ENCODE assay signal across 8 mouse cellular contexts in the genomic region with DNA sequence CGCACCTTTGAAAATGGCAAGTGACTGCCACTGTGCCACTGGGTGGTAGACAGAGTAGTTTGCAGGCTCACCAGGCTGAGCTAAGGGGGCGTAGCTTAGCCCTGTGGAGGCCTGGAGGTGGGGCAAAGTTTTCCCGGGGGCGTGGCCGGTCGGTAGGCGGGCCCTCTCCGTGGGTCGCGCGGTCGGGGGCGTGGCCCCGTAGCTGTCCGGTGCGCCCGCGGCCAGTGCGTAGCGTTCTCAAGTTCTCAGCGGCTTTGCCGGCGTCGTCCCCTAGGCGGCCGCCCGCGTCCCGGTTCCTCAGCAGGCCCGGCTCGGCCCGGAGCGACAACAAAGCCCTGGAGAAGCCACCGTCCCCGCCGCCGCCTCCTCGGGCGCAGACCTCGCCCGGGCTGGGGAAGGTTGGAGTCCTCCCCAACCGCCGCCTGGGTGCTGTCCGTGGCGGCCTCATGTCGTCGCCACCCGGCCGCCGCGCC. TPM values are rescaled to one million over a fixed set of nuclear protein-coding genes. Genes with fewer than 3 reads are reported as not detected.
DNase-seq lines count a peak whose midpoint lies in the region; ATAC-seq and TF ChIP-seq lines count a peak whose summit lies in the region.

A gene (plus strand): TSS at position 191 of the 473 bp plus-strand sequence.

- WGBS in forebrain, embryonic 15.5 days = under 1% methylated on average over 39 of the region's 51 CpGs
- WGBS in lung, adult 2 months = under 1% methylated on average over 51 of the region's 51 CpGs

- peak within 1 kb of the TSS; percentile 58 for H3K9ac ChIP-seq in forebrain, embryonic 15.5 days (replicated peaks)

- peak; percentile 90 for DNase-seq in ES-CJ7 (ENCODE audit: low read depth, low spot score)
- DNase-seq in cerebellum, adult 11 months = peak; percentile 78
- peak; percentile 86 for DNase-seq in heart, postnatal 25 days (ENCODE audit: low spot score)
- peak; percentile 79 to 87 for DNase-seq in layer of hippocampus, adult 18-20 months (ENCODE audit: low spot score in 2 of 2)
- DNase-seq in lung, adult 2 months = peak; percentile 96
- peak; percentile 80 to 83 for DNase-seq in thymus, adult 18-20 months

- H3K4me2 ChIP-seq in forebrain, embryonic 15.5 days (replicated peaks) = peak within 1 kb of the TSS; percentile 77

- H3K36me3 ChIP-seq in forebrain, embryonic 15.5 days = no peaks in the 10 kb centered on the region

- peak; percentile 42; the same call in 1 of the 2 replicates for TF ChIP-seq POLR2A in lung, adult 2 months (IDR thresholded peaks at IDR 0.05; ENCODE audit: borderline replicate concordance, extremely low read depth, low read depth, low read length)

- TF ChIP-seq CTCF in lung, adult 2 months (IDR thresholded peaks at IDR 0.05; ENCODE audit: insufficient read depth, low read length) = no peak

- H3K27ac ChIP-seq in forebrain, embryonic 15.5 days (replicated peaks) = peak within 1 kb of the TSS; percentile 83

- intact Hi-C loops in heart, postnatal 25 days (cut with DNase I) = no loop called here

- no peaks in the 10 kb centered on the region for H3K27me3 ChIP-seq in forebrain, embryonic 15.5 days

- ATAC-seq in forebrain, embryonic 15.5 days (replicated peaks) = peak; percentile 90
- ATAC-seq in neutrophil, adult 5-6 weeks (ENCODE audit: extremely low read depth, insufficient number of reproducible peaks, low FRiP score, poor library complexity, severe bottlenecking) = peak; percentile 76

- no peaks in the 10 kb centered on the region for H3K9me3 ChIP-seq in forebrain, embryonic 15.5 days

- peak within 1 kb of the TSS; percentile 65 for H3K4me3 ChIP-seq in forebrain, embryonic 15.5 days
- H3K4me3 ChIP-seq in lung, adult 2 months (replicated peaks; ENCODE audit: extremely low read depth, low read depth, low read length) = peak within 1 kb of the TSS; percentile 67

- peaks cover 11% of the 10 kb centered on the region for H3K4me1 ChIP-seq in forebrain, embryonic 15.5 days
- no peaks in the 10 kb centered on the region for H3K4me1 ChIP-seq in lung, adult 2 months (ENCODE audit: control insufficient read depth, insufficient read depth, low read length)

RNA-seq across cellular contexts. Expression of the gene that starts here (rescaled TPM):
- polyA plus RNA-seq in forebrain, embryonic 15.5 days (2015; fragmentation: Nextera tagmentation; extraction: Ambion mirVana) = 11.7 and 12.1 TPM in 2 replicates
- total RNA-seq in heart, postnatal 25 days (2021) = 10 to 100 TPM; 15.0 to 15.8 TPM
- total RNA-seq in layer of hippocampus, adult 18-20 months (2021) = 1 to 10 TPM; 3.7 to 4.0 TPM
- 13.8 and 15.5 TPM in 2 replicates for polyA plus RNA-seq in lung, adult 2 months (2012; rRNA removed)
- total RNA-seq in neutrophil, adult 5-6 weeks (2017) = 3.5 and 5.5 TPM in 2 replicates

Comparison
In these comparisons a context has a peak if more than half of its experiments do, and no peak if none do; other contexts are left out.
1. Peak in every context shown above with its lines: DNase-seq, ATAC-seq, H3K4me3 ChIP-seq and H3K27ac ChIP-seq.